Mouse (Mus musculus) left cerebral cortex, postnatal 36 days (tissue): ENCODE measurements around the gene Ttc28. TPM values are rescaled to one million over a fixed set of nuclear protein-coding genes. Genes with fewer than 3 reads are reported as not detected.

ENCODE experiments used
- DNase-seq, 2 experiments: peaks; one replicate each; pipeline ENCODE4 v3.0.0; 2021 to 2022; ENCODE audit warnings: low spot score in 2 of 2, mixed read lengths in 1 of 2
- intact Hi-C: fragments of 180-260 bp; cut with DNase I; formaldehyde crosslinking; loops from one replicate; pipeline ENCODE4 v1.15.1; 2025
- total RNA-seq, 2 experiments: library from RNA; stranded (reverse); gene quantifications; 2 replicates each; pipeline ENCODE4 v1.2.3; 2021

Ttc28 gene
- total RNA-seq, 2 experiments from 2014 or later, result 9.6 to 11.9 TPM

GRCm38 (mm10) chr5:111138927-111139565 lies 259.4 kb downstream of the Ttc28 start:
- DNase-seq, result no peak

GRCm38 (mm10) chr5:111139622-111140021 lies 260.0 kb downstream of the Ttc28 start:
- no peak for DNase-seq
- intact Hi-C loops, result loop anchor here (5.0 kb wide), 1 partner anchor 157 kb away; no protein-coding TSS in a partner anchor

More at GRCm38 (mm10) chr5:111138927-111139565, 259.4 kb downstream of the Ttc28 start:
- intact Hi-C loops, result loop anchor here (5.0 kb wide), 1 partner anchor 157 kb away; no protein-coding TSS in a partner anchor

GRCm38 (mm10) chr5:111141139-111141885 lies 261.7 kb downstream of the Ttc28 start:
- intact Hi-C loops, result no loop called here

GRCm38 (mm10) chr5:111142837-111143236 lies 263.2 kb downstream of the Ttc28 start:
- intact Hi-C loops, result no loop called here
- no peak for DNase-seq

More at GRCm38 (mm10) chr5:111141139-111141885, 261.7 kb downstream of the Ttc28 start:
- DNase-seq, result no peak

- no peak for DNase-seq
- intact Hi-C loops, result no loop called here
Observed at GRCm38 (mm10) chr5:111144411-111144810, 264.8 kb downstream of the Ttc28 start.

- intact Hi-C loops, result no loop called here
- no peak for DNase-seq
Observed at GRCm38 (mm10) chr5:111150581-111150980, 271.0 kb downstream of the Ttc28 start.

- intact Hi-C loops, result no loop called here
- DNase-seq, result no peak
Observed at GRCm38 (mm10) chr5:111151882-111152759, 272.5 kb downstream of the Ttc28 start.

GRCm38 (mm10) chr5:111154586-111154985 lies 275.0 kb downstream of the Ttc28 start:
- DNase-seq, result no peak
- intact Hi-C loops, result no loop called here

GRCm38 (mm10) chr5:111155271-111155670 lies 275.7 kb downstream of the Ttc28 start:
- DNase-seq, result no peak
- intact Hi-C loops, result no loop called here

GRCm38 (mm10) chr5:111155928-111156327 lies 276.3 kb downstream of the Ttc28 start:
- no peak for DNase-seq
- intact Hi-C loops, result no loop called here

GRCm38 (mm10) chr5:111158266-111158665 lies 278.7 kb downstream of the Ttc28 start:
- intact Hi-C loops, result no loop called here
- DNase-seq, result no peak

GRCm38 (mm10) chr5:111159628-111160321 lies 280.2 kb downstream of the Ttc28 start:
- no peak for DNase-seq
- intact Hi-C loops, result no loop called here

- intact Hi-C loops, result no loop called here
- DNase-seq, result no peak
Observed at GRCm38 (mm10) chr5:111161146-111161930, 281.7 kb downstream of the Ttc28 start.

GRCm38 (mm10) chr5:111162857-111163256 lies 283.3 kb downstream of the Ttc28 start:
- intact Hi-C loops, result no loop called here
- no peak for DNase-seq

GRCm38 (mm10) chr5:111163377-111163776 lies 283.8 kb downstream of the Ttc28 start:
- intact Hi-C loops, result no loop called here
- DNase-seq, result no peak

GRCm38 (mm10) chr5:111164348-111164920 lies 284.8 kb downstream of the Ttc28 start:
- intact Hi-C loops, result no loop called here

GRCm38 (mm10) chr5:111170383-111170782 lies 290.8 kb downstream of the Ttc28 start:
- no peak for DNase-seq
- intact Hi-C loops, result no loop called here

More at GRCm38 (mm10) chr5:111164348-111164920, 284.8 kb downstream of the Ttc28 start:
- no peak for DNase-seq

GRCm38 (mm10) chr5:111175410-111175809 lies 295.8 kb downstream of the Ttc28 start:
- DNase-seq, result no peak
- intact Hi-C loops, result no loop called here
